In the genomic region with DNA sequence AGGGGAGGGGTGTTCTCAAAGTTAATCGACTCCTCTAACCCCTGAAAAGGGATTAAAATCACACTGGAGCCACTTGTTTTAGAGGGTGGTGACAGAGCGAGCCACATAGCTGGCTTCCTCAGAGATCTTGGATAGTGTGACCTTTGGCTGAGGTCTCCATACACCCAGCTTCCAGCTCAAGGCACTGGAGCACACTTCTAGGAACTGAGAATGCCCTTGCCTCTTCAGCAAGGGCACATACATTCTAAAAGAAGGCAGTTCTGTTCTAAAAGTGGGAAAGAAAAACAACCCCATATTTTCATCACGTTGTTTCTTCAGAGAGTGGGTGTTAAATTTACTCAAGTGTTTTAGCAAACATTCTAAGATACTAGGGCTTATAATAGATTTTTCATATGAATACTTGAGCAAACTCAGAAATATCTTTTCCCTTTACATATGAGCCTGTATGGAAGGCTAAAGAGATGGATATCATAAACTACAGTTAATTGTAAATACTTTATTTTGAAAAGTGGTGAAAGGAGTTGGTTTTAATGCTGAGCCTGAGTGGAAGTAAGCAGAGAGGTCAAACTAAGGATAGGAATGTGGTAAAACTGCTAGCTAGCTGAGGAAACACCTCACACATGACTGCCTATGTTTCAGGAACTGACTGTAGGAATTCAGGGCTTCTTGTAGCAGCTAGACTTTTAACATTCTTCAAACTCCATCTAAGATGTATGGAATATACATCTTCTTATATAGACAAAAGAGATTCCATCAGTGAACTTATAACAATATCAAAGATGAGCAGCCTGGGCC, we compare ENCODE assay signal across 32 mouse cellular contexts. TPM values are rescaled to one million over a fixed set of nuclear protein-coding genes. Genes with fewer than 3 reads are reported as not detected.
"Had no signal": no experiment of that assay in that cellular context is flagged by ENCODE, and none has a peak within 500 bp of the region (broad histone marks: within the 10 kb centered on the region; RNA-seq: fewer than 3 reads in every experiment).

No protein-coding gene starts in this region.

- H3K36me3 ChIP-seq: heart, embryonic 10.5 days; heart, embryonic 12.5 days; hindbrain, embryonic 13.5 days; hindbrain, embryonic 15.5 days; kidney, embryonic 15.5 days; limb, embryonic 13.5 days had no signal

- H3K27ac ChIP-seq: gastrocnemius, adult 2 months; heart, embryonic 10.5 days; hindbrain, embryonic 13.5 days; hindbrain, embryonic 15.5 days; hindbrain, postnatal 0 days; kidney, embryonic 15.5 days; limb, embryonic 13.5 days had no signal

- H3K9ac ChIP-seq: heart, embryonic 12.5 days; hindbrain, embryonic 13.5 days; hindbrain, embryonic 15.5 days; kidney, embryonic 15.5 days; limb, embryonic 13.5 days had no signal

- H3K9me3 ChIP-seq: heart, embryonic 10.5 days; heart, embryonic 12.5 days; hindbrain, embryonic 13.5 days; hindbrain, embryonic 15.5 days; kidney, embryonic 15.5 days; limb, embryonic 13.5 days had no signal

- ATAC-seq: forebrain, embryonic 16.5 days; hindbrain, postnatal 0 days; intestine, embryonic 16.5 days had no signal

- DNase-seq: gastrocnemius, adult 2 months; gastrocnemius, postnatal 10 days; gastrocnemius, postnatal 25 days; heart, adult 18-20 months; heart, postnatal 10 days; heart, postnatal 36 days; kidney, adult 11 months; kidney, adult 2 months; kidney, adult 9 months; kidney, postnatal 10 days; kidney, postnatal 25 days; layer of hippocampus, adult 9-11 months; layer of hippocampus, postnatal 36 days; left cerebral cortex, postnatal 4 days had no signal

- H3K4me2 ChIP-seq: heart, embryonic 12.5 days; hindbrain, embryonic 13.5 days; hindbrain, embryonic 15.5 days; kidney, embryonic 15.5 days; limb, embryonic 13.5 days had no signal

- H3K4me1 ChIP-seq: heart, embryonic 12.5 days; hindbrain, embryonic 13.5 days; hindbrain, embryonic 15.5 days; kidney, embryonic 15.5 days; limb, embryonic 13.5 days had no signal

- H3K27me3 ChIP-seq: heart, embryonic 12.5 days; hindbrain, embryonic 13.5 days; hindbrain, embryonic 15.5 days; kidney, embryonic 15.5 days; limb, embryonic 13.5 days had no signal

- H3K4me3 ChIP-seq: gastrocnemius, adult 2 months; heart, embryonic 10.5 days; heart, embryonic 12.5 days; hindbrain, embryonic 13.5 days; hindbrain, embryonic 15.5 days; kidney, embryonic 15.5 days; limb, embryonic 13.5 days had no signal

RNA-seq across cellular contexts. Expression of a gene that starts 14.6 kb away (rescaled TPM):
- total RNA-seq: gastrocnemius, adult 2 months; granulocyte monocyte progenitor cell, adult 5-6 weeks; heart, adult 18-20 months; heart, adult 8-10 months; heart, postnatal 10 days; heart, postnatal 36 days; layer of hippocampus, adult 18-20 months; layer of hippocampus, adult 8-10 months; layer of hippocampus, postnatal 14 days; layer of hippocampus, postnatal 36 days; left cerebral cortex, postnatal 4 days had no signal
- polyA plus RNA-seq: forebrain, embryonic 16.5 days; heart, embryonic 10.5 days; heart, embryonic 14.5 days; heart, embryonic 16.5 days; hindbrain, embryonic 11.5 days; hindbrain, embryonic 13.5 days; hindbrain, embryonic 15.5 days; hindbrain, postnatal 0 days; kidney, adult 2 months; limb, embryonic 11.5 days; limb, embryonic 13.5 days had no signal
